Mouse (Mus musculus) right cerebral cortex, postnatal 36 days (tissue): ENCODE results near the gene Tbc1d32.

Source experiments
- DNase-seq, 2 experiments: peaks; one replicate each; pipeline ENCODE4 v3.0.0; 2022; ENCODE audit warnings: low spot score in 2 of 2, mixed read lengths in 1 of 2

Gene Tbc1d32

DNA sequence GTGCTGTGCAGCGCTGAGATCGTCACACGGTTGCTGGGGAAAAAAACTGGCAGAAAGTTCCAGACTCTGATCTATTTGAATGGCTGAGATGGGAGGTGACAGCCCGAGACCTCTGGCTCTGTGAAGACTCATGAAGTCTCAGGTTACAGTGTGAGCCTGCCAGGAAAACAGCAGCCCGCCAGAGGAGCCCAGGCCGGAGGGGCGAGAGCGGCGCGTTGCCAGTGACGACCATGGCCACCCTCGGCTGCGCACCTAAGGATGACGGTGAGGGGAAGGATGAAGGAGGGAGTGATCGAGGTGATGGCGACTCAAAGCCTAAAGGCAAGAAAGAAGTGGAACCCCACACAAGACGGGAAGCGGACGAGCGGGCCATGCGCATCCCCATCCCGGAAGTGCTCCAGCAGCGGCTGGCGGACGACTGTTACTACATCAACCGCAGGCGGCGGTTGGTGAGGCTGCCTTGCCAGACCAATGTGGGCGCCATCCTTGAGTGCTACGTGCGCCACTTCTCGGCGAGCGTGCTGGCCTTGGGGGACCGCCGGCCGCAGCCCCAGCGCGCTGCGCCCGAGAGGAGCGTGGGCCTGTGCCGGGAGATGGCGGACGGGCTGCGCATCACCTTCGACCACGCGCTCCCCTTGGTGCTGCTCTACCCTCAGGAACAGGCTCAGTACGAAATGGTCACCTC is 113.4 kb downstream of the Tbc1d32 start:
- peak; percentile 59 to 69 for DNase-seq

DNA sequence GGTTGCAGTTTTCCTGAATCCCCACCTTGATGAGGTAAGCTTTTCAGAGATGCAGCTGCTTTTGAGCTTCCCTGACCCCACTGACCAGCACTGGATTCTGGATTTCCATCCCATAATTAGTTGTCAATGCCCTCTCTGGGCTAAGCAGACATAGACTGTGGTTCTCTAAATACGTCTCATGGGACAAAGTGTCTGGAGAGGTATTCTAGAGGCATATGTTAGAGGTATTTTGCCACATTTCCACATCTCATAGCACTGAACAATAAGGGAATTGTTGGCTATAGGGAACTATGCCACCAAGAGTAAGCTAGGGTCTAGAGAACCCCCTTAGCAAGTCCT is 121.5 kb downstream of the Tbc1d32 start:
- no peak for DNase-seq

DNA sequence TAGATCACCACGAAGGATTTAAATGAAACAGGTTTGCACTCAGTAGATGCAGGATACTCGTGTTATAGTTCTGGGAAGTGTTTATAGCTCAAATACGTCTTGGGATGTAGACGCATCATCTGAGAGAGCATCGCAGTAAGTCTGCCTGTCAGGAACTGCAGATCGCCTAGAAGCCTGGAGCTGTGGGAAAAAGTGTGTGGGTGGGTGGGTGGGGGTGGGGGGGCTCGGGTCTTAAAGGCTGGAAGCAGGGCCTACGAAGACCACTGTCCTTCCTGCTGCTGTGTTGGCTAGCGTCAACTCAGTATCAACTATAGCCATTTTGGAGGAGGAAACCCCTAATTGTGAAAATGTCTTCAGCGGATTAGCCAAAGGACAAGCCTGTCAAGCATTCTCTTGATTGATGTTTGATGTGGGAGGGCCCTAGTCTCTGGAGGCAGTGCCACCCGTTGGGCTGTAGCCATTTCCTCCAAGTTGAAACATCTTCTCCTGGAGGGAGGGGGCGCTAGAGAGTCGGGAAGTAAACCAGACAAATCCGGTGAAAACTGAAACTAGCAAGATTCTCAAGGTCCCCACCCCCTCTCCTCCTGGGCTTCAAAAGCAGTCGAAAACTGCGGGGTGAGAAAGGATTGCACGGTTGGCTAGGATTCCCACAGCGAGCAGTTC is 122.0 kb downstream of the Tbc1d32 start, which contains the start of gene Msl3l2:
Gene Msl3l2, plus strand, starts transcription at position 585 of the 663 bp plus-strand sequence.
- DNase-seq = peak; percentile 82 to 92

DNA sequence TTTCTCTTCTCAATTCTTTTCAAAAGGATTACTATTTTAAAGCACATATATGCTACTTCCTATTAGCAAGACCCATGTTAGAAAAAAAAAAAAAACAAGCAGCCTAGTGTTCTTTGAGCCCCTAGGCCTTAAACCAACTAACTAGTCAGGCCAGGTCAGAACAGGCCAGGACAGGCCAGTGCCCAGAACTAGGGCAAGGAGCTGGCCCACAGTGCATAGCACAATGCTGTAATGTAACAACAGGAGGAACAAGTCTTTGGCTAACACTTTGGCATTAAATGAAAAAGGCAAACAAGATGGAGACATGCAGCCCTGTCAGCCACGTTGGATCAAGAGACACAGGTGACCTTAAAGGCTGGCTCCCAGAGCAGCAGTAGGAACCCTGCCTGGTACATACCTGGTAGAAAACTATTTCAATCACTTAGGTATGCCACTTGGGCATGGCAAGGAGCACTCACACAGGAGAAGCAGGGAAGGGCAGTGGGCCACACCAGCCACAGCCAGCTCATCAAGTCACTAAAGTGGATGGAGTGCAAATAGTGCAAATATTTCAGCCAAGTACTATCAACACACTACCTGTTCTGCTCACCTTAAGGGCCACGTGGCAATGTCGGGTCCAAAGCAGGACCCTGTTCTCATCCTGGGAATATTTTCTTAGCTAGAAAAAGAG is 128.7 kb downstream of the Tbc1d32 start:
- no peak for DNase-seq

DNA sequence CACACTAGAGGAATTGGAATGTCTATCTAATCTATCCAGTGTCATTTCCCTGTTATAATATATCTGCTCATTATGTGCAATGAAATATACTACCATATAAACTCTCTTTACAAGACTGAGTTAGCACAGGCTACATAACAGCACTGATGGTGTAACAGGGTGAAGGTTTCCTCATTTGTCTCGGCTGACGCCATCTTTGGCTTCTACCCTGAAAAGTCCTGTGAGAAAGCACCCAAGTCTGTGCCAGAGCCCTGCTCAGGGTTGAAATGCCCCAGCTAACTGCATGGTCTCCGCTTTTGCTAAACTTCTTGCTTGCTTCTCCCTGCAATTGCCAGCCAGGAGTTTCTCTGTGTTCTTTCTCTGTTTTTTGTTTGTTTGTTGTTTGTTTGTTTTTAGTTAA is 129.4 kb downstream of the Tbc1d32 start:
- DNase-seq = no peak

DNA sequence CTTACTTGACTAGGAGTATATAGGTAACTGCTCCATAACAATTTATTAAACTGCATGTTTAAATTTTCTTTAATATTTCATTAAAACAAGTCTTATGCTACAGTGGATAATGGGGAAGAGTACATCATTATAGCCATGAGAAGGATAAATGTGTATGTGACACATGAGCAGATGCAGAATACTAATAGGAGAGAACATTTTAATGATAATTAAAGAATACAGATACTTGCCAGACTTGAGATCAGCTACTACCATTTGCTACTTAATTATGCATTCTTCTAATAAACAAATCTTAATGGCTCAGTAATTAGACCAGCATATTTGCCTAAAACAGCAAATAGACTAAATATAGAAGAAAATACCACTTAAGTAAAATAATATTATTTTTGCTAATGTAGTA is 131.7 kb downstream of the Tbc1d32 start:
- no peak for DNase-seq

DNA sequence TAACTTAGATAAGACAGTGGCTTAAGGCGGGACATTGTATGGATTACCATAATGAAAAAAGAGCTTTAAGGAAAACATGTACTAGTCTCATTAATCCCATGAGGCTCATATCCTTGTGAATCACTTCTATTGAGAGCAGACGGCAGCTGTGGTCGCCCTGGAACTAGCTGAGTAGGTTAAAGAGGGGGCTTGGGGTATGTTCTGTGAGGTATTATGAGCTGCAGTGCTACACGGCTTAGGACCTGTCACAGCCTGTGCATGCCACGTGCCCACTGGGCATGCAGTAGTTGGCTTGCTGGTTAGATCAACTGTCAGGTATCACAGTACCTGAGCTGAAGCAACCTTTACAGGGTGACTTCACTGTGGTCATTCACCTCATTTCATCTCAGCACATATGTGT is 133.9 kb downstream of the Tbc1d32 start:
- DNase-seq = no peak

DNA sequence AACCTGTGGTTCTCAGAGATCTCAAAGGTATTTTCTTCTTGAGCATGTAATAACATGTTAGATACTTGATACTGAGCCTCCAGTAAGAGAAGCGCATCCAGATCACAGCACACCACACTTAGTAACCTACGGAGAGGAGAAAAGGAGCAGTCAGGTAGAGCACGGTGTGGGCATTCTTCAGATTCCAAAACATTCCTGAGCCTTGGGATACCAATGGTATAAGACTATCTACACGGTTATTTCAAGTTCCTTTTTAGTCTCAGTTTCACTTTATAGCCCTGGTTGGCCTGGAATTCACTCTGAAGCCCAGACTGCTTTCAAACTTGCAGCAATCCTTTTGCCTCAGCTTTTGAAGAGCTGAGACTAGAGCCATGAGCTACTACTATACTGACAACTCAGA is 138.8 kb downstream of the Tbc1d32 start:
- no peak for DNase-seq

DNA sequence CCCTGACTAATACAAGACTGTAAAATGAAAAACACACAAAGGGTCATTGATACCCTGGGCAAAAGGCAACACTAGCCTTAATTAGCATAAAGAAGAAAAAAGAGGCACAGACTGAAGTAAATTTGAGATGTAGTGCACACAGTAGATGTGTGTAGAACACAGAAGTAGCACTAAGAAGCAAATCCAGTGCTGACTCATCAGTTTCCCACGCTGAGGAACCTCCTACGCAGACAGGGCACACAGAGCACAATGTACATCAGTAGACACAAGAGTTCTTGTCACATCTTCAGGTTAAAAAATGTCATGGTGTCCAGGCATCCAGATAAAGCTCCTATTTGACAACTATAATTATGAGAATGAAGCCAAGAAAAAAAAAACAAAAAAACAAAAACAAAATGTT is 165.7 kb downstream of the Tbc1d32 start:
- DNase-seq = peak in 1 of 2 experiments; percentile 52

DNA sequence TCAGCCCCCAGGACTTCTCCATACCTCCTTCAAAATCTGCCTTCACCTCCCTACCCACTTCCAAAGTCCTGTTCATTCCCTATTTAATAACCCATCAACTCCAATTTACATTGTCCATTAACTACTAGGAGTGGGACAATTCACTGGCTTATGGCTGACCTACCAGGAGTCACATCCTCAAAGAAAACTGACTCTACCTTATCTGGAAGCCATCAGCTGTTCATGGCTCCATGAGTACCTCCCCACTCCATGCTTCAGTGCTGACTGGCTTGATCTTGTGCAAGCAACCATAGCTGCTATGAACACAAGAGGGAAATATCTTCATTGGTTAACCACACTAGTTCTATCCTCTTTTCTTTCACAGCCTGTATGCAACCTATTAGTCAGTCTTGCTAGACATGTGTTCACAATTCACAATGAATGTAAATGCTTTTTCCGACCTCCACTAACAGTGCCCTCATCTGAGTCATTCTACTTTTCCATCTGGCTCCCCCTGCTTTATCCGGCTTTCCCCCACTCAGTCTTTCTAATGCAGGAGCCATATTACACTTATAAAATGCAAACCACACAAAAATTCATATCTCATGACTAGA is 167.2 kb downstream of the Tbc1d32 start:
- no peak for DNase-seq

DNA sequence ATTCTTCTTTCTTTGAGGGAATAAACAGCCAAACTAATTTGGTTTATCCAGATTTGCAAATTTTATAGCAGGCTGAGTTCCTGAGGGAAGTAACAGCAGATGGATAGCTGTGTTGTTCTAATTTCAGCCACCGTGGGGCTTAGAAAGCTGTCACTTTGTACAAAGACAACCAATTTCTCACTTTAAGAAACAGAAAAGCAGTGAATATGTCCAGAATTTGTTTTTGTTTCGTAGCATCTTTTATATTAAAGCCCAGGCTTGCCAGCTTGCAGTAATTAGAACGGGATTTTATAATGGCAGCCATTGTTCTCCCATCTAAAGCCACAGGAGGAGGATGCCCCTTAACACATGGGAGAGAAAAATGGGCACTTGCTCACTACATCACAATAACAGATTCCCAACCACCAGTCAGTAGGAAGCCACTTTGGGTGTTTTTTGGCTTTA is 169.5 kb downstream of the Tbc1d32 start:
- DNase-seq = no peak

DNA sequence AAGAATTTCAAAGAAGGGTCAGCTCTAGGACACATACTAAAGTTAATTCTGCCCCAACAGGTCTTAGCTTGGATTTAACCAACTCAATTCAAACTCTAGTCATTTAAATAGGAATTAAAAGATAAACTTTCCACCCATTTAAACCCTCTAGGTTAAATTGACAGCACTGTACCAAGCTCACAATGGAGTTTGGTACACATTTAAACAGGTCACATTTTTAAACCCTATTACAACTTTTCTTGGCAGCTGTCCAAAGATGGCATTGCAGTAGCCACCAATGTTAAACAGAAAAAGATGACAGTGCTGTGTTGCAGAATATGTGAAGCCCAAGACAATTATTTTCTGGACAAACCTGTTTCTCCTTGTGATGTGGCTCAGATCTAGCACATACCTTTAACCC is 203.1 kb downstream of the Tbc1d32 start:
- DNase-seq = no peak

DNA sequence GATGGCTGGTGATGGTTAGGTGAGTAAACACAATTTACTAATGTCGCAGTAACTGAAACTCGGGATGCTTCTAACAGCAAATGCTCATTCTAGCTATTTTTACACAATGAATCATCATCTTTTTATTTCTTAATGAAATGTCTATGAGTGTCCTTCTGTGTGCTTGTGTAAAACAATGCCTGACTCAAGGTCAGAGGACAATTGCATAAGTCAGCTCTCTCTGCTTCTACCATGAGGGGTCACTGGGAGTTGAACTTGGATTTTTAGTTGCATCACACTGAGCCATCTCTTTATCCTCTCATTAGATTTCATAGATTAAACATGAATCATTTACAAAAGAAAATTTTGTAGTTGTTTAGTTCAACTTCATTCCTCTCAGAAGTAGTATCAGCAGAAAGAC is 203.9 kb downstream of the Tbc1d32 start:
- DNase-seq = no peak

DNA sequence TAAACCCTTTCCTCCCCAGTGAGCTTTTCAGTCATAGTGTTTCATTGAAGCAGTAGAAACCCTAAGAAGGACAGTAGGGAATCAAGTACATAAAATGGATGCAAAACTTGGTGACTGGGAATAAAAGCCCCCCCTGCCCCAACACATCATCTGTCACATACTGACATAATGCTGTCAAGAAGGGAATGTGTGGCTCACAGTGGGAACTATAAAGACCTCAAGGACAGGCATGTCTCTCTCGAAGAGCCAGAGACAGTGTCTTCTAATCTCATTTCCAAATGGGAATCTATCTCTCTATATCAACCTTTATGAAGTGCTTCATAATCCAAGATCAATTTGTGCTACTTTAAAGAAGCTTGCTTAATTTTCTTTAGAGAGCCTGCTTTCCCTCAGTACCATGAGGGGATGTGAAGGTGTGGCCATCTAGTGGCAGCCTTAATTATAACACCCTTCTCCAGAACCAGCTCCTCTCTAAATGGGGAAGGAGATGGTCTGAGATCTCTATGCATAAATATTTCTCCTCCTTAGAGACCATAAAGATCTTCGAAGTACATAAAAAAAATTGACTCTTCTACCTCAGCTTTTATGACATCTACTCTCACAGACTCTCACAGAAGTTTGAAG is 248.5 kb downstream of the Tbc1d32 start:
- peak; percentile 10 to 21 for DNase-seq

DNA sequence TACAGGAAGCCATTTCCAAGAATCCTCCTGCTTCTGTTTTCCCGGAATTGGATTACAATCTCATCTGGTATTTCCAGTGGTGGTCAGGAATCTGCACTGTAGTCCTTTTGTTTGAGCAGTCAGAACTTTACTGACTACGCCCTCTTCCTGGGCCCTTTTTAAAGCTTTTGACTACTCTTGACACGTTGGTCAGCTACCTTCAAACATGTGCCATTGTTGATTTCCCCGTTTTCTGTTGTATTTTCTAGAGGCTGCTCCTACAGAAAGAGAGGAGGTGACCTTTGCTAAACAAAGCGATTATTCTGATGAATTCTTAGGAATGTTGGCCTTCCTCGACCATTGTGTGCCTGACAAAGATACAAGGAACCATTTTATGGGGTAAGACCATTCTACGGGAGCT is 250.5 kb downstream of the Tbc1d32 start:
- no peak for DNase-seq
